Mouse (Mus musculus): ENCODE measurements around the gene Zfp451. TPM values are rescaled to one million over a fixed set of nuclear protein-coding genes. Genes with fewer than 3 reads are reported as not detected.

Zfp451 gene
- polyA plus RNA-seq, 1 experiment from 2014 or later, result 23.7 TPM

GRCm38 (mm10) chr1:33738681-33739278 lies 75.6 kb downstream of the Zfp451 start:
- ATAC-seq (ENCODE audit: insufficient number of reproducible peaks, low FRiP score, low TSS enrichment, low read depth), result no peak

GRCm38 (mm10) chr1:33738281-33738680 lies 76.1 kb downstream of the Zfp451 start:
- no peak overlapping the region for H3K9ac ChIP-seq
- no peaks in the 10 kb centered on the region for H3K27me3 ChIP-seq
- no peak overlapping the region for H3K4me2 ChIP-seq (replicated peaks)
- ATAC-seq (ENCODE audit: insufficient number of reproducible peaks, low FRiP score, low TSS enrichment, low read depth), result no peak
- H3K4me3 ChIP-seq (replicated peaks), result no peak overlapping the region
- H3K36me3 ChIP-seq, result peaks cover 55% of the 10 kb centered on the region
- no peaks in the 10 kb centered on the region for H3K9me3 ChIP-seq (replicated peaks)
- no peaks in the 10 kb centered on the region for H3K4me1 ChIP-seq
- WGBS, result 91% methylated on average over 11 of the region's 11 CpGs
- no peak overlapping the region for H3K27ac ChIP-seq (replicated peaks)

More at GRCm38 (mm10) chr1:33738681-33739278, 75.6 kb downstream of the Zfp451 start:
- H3K4me2 ChIP-seq (replicated peaks), result no peak overlapping the region
- WGBS, result 83% methylated on average over 11 of the region's 11 CpGs
- peaks cover 55% of the 10 kb centered on the region for H3K36me3 ChIP-seq
- H3K9me3 ChIP-seq (replicated peaks), result no peaks in the 10 kb centered on the region
- H3K4me1 ChIP-seq, result no peaks in the 10 kb centered on the region
- H3K27ac ChIP-seq (replicated peaks), result no peak overlapping the region
- H3K27me3 ChIP-seq, result no peaks in the 10 kb centered on the region
- H3K4me3 ChIP-seq (replicated peaks), result no peak overlapping the region
- no peak overlapping the region for H3K9ac ChIP-seq

- ATAC-seq (ENCODE audit: insufficient number of reproducible peaks, low FRiP score, low TSS enrichment, low read depth), result no peak
- Histone ChIP-seq H3K27ac (replicated peaks) (no peak overlapping the region), H3K9ac (no peak overlapping the region), H3K4me2 (replicated peaks) (no peak overlapping the region), H3K4me1 (no peaks in the 10 kb centered on the region), H3K4me3 (replicated peaks) (no peak overlapping the region), H3K36me3 (peaks cover 74% of the 10 kb centered on the region), H3K9me3 (replicated peaks) (no peaks in the 10 kb centered on the region), H3K27me3 (no peaks in the 10 kb centered on the region)
- WGBS, result 75% methylated on average over 5 of the region's 5 CpGs
Measured at GRCm38 (mm10) chr1:33734001-33734685, 80.3 kb downstream of the Zfp451 start.

- WGBS, result 81% methylated on average over 9 of the region's 9 CpGs
- H3K9ac ChIP-seq, result no peak overlapping the region
Measured at GRCm38 (mm10) chr1:33733044-33733443, 81.4 kb downstream of the Zfp451 start.

GRCm38 (mm10) chr1:33725086-33725485 lies 89.3 kb downstream of the Zfp451 start:
- Histone ChIP-seq H3K4me3 (replicated peaks) (no peak overlapping the region), H3K27me3 (no peaks in the 10 kb centered on the region), H3K9ac (no peak overlapping the region), H3K4me1 (peaks cover 5% of the 10 kb centered on the region), H3K4me2 (replicated peaks) (no peak overlapping the region), H3K27ac (replicated peaks) (no peak overlapping the region), H3K9me3 (replicated peaks) (no peaks in the 10 kb centered on the region), H3K36me3 (peaks cover 70% of the 10 kb centered on the region)
- no peak for ATAC-seq (ENCODE audit: insufficient number of reproducible peaks, low FRiP score, low TSS enrichment, low read depth)
- WGBS, result 92% methylated on average over 5 of the region's 5 CpGs

More at GRCm38 (mm10) chr1:33733044-33733443, 81.4 kb downstream of the Zfp451 start:
- Histone ChIP-seq H3K4me1 (no peaks in the 10 kb centered on the region), H3K9me3 (replicated peaks) (no peaks in the 10 kb centered on the region), H3K4me3 (replicated peaks) (no peak overlapping the region), H3K36me3 (peaks cover 76% of the 10 kb centered on the region), H3K27me3 (no peaks in the 10 kb centered on the region), H3K4me2 (replicated peaks) (no peak overlapping the region), H3K27ac (replicated peaks) (no peak overlapping the region)
- ATAC-seq (ENCODE audit: insufficient number of reproducible peaks, low FRiP score, low TSS enrichment, low read depth), result 0 out of 2 replicates have a peak, but pooled peaks have one; percentile 47

- no peak for ATAC-seq (ENCODE audit: insufficient number of reproducible peaks, low FRiP score, low TSS enrichment, low read depth)
- peaks cover 64% of the 10 kb centered on the region for H3K36me3 ChIP-seq
- 68% methylated on average over 6 of the region's 6 CpGs for WGBS
Measured at GRCm38 (mm10) chr1:33724516-33724915, 89.9 kb downstream of the Zfp451 start.

GRCm38 (mm10) chr1:33721020-33721419 lies 93.4 kb downstream of the Zfp451 start:
- Histone ChIP-seq H3K4me2 (replicated peaks) (peak overlapping the region; percentile 63), H3K27ac (replicated peaks) (no peak overlapping the region), H3K27me3 (no peaks in the 10 kb centered on the region), H3K36me3 (peaks cover 34% of the 10 kb centered on the region), H3K9ac (no peak overlapping the region), H3K4me3 (replicated peaks) (peak overlapping the region; percentile 87), H3K9me3 (replicated peaks) (no peaks in the 10 kb centered on the region), H3K4me1 (peaks cover 7% of the 10 kb centered on the region)
- ATAC-seq (ENCODE audit: insufficient number of reproducible peaks, low FRiP score, low TSS enrichment, low read depth), result no peak
- 70% methylated on average over 7 of the region's 7 CpGs for WGBS

More at GRCm38 (mm10) chr1:33724516-33724915, 89.9 kb downstream of the Zfp451 start:
- H3K27me3 ChIP-seq, result no peaks in the 10 kb centered on the region
- H3K27ac ChIP-seq (replicated peaks), result no peak overlapping the region
- H3K9ac ChIP-seq, result no peak overlapping the region
- no peaks in the 10 kb centered on the region for H3K9me3 ChIP-seq (replicated peaks)
- no peak overlapping the region for H3K4me3 ChIP-seq (replicated peaks)
- H3K4me2 ChIP-seq (replicated peaks), result no peak overlapping the region
- H3K4me1 ChIP-seq, result peaks cover 6% of the 10 kb centered on the region

- H3K27me3 ChIP-seq, result no peaks in the 10 kb centered on the region
- peaks cover 7% of the 10 kb centered on the region for H3K4me1 ChIP-seq
- peak overlapping the region; percentile 95 for H3K27ac ChIP-seq (replicated peaks)
- peak overlapping the region; percentile 88 for H3K9ac ChIP-seq
- H3K9me3 ChIP-seq (replicated peaks), result no peaks in the 10 kb centered on the region
- peak overlapping the region; percentile 63 for H3K4me2 ChIP-seq (replicated peaks)
- peak overlapping the region; percentile 87 for H3K4me3 ChIP-seq (replicated peaks)
- under 1% methylated on average over 41 of the region's 41 CpGs for WGBS
- peaks cover 26% of the 10 kb centered on the region for H3K36me3 ChIP-seq
- ATAC-seq (ENCODE audit: insufficient number of reproducible peaks, low FRiP score, low TSS enrichment, low read depth), result peak; percentile 51; the same call in 1 of the 2 replicates
Measured at GRCm38 (mm10) chr1:33720231-33720630, 94.2 kb downstream of the Zfp451 start.

GRCm38 (mm10) chr1:33719733-33720225 lies 94.6 kb downstream of the Zfp451 start, which contains the start of gene Rab23:
Gene Rab23, plus strand, starts transcription at chr1:33719887.
- ATAC-seq (ENCODE audit: insufficient number of reproducible peaks, low FRiP score, low TSS enrichment, low read depth), result peak; percentile 93
- under 1% methylated on average over 54 of the region's 54 CpGs for WGBS
- H3K9me3 ChIP-seq (replicated peaks), result no peaks in the 10 kb centered on the region

GRCm38 (mm10) chr1:33717636-33718035 lies 96.8 kb downstream of the Zfp451 start:
- H3K4me2 ChIP-seq (replicated peaks), result no peak overlapping the region
- H3K36me3 ChIP-seq, result peaks cover 6% of the 10 kb centered on the region; the same call in 1 of the 2 replicates
- H3K27me3 ChIP-seq, result no peaks in the 10 kb centered on the region
- WGBS, result 88% methylated on average over 1 of the region's 1 CpGs
- ATAC-seq (ENCODE audit: insufficient number of reproducible peaks, low FRiP score, low TSS enrichment, low read depth), result no peak
- no peak overlapping the region for H3K9ac ChIP-seq
- H3K9me3 ChIP-seq (replicated peaks), result no peaks in the 10 kb centered on the region
- no peak overlapping the region for H3K27ac ChIP-seq (replicated peaks)
- peaks cover 7% of the 10 kb centered on the region for H3K4me1 ChIP-seq
- H3K4me3 ChIP-seq (replicated peaks), result no peak overlapping the region

More at GRCm38 (mm10) chr1:33719733-33720225, 94.6 kb downstream of the Zfp451 start, which contains the start of gene Rab23:
- Histone ChIP-seq H3K27me3 (no peaks in the 10 kb centered on the region), H3K4me1 (peaks cover 7% of the 10 kb centered on the region), H3K36me3 (peaks cover 21% of the 10 kb centered on the region), H3K4me2 (replicated peaks) (peak within 1 kb of the TSS; percentile 63), H3K27ac (replicated peaks) (peak within 1 kb of the TSS; percentile 95), H3K9ac (peak within 1 kb of the TSS; percentile 88), H3K4me3 (replicated peaks) (peak within 1 kb of the TSS; percentile 87)

GRCm38 (mm10) chr1:33714796-33715195 lies 99.6 kb downstream of the Zfp451 start:
- Histone ChIP-seq H3K36me3 (no peaks in the 10 kb centered on the region), H3K9ac (no peak overlapping the region), H3K27me3 (no peaks in the 10 kb centered on the region), H3K4me3 (replicated peaks) (no peak overlapping the region), H3K4me2 (replicated peaks) (no peak overlapping the region), H3K27ac (replicated peaks) (no peak overlapping the region), H3K4me1 (peaks cover 2% of the 10 kb centered on the region; the same call in 1 of the 2 replicates), H3K9me3 (replicated peaks) (no peaks in the 10 kb centered on the region)
- no peak; the same call in 1 of the 2 replicates for ATAC-seq (ENCODE audit: insufficient number of reproducible peaks, low FRiP score, low TSS enrichment, low read depth)
- WGBS, result 9% methylated on average over 10 of the region's 10 CpGs
